Comparison of ENCODE assay signal across 8 mouse cellular contexts in the genomic region with DNA sequence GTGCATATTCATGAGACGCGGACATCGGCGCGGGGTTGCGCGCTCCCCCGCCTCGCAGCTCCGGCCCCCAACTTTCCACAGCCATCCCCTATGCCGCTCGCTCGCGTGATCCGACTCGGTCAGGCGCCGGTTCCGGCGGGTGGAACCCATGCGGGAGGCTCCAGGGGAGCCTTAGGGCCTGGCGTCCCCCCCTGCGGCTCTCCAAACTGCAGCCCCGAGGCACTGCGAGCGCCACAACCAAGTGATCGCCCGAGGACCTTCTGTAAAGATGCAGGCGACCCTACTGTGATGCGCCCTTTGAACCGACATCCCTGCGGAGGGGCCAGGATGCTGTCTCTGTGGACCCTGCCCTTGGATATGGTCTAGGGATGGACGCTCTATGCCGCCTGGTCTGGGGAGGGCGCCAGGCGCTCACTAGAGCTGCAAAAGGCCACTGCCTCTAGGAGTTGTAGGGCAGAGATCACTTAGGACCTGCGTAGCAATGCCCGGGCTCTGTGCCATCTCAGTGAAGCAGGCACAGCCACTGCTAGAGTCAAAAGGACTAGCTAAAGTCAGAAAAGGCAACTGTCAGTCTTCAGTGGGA. TPM values are rescaled to one million over a fixed set of nuclear protein-coding genes. Genes with fewer than 3 reads are reported as not detected.
DNase-seq lines count a peak whose midpoint lies in the region; ATAC-seq and TF ChIP-seq lines count a peak whose summit lies in the region.

No protein-coding gene starts in this region.

- peak; percentile 76 for ATAC-seq in cerebellum, adult (ENCODE audit: insufficient number of reproducible peaks, low FRiP score, low TSS enrichment)
- ATAC-seq in forebrain, embryonic 15.5 days (replicated peaks): peak; percentile 65
- ATAC-seq in lung, postnatal 0 days: peak; percentile 21; the same call in 1 of the 2 replicates
- ATAC-seq in monocyte, adult 5-6 weeks (replicated peaks; ENCODE audit: insufficient number of reproducible peaks, low FRiP score, low TSS enrichment, poor library complexity, severe bottlenecking): no peak

- H3K4me2 ChIP-seq in forebrain, embryonic 15.5 days (replicated peaks): peak overlapping the region; percentile 76
- H3K4me2 ChIP-seq in lung, postnatal 0 days (replicated peaks; ENCODE audit: low read depth, low read length): peak overlapping the region; percentile 83

- H3K9ac ChIP-seq in forebrain, embryonic 15.5 days (replicated peaks): peak overlapping the region; percentile 80
- no peak overlapping the region for H3K9ac ChIP-seq in lung, postnatal 0 days (replicated peaks; ENCODE audit: low read depth)

- peaks cover 29% of the 10 kb centered on the region for H3K4me1 ChIP-seq in forebrain, embryonic 15.5 days
- H3K4me1 ChIP-seq in kidney, adult 2 months (ENCODE audit: control insufficient read depth, insufficient read depth, low read length): no peaks in the 10 kb centered on the region
- peaks cover 5% of the 10 kb centered on the region; the same call in 1 of the 2 replicates for H3K4me1 ChIP-seq in lung, postnatal 0 days (ENCODE audit: insufficient read depth, low read depth, low read length)
- H3K4me1 ChIP-seq in testis, adult 2 months (ENCODE audit: control insufficient read depth, insufficient read depth, low read length): peaks cover 8% of the 10 kb centered on the region

- H3K9me3 ChIP-seq in forebrain, embryonic 15.5 days: peaks cover 4% of the 10 kb centered on the region; the same call in 1 of the 2 replicates
- no peaks in the 10 kb centered on the region for H3K9me3 ChIP-seq in lung, postnatal 0 days (ENCODE audit: low read length)

- H3K36me3 ChIP-seq in forebrain, embryonic 15.5 days: no peaks in the 10 kb centered on the region
- H3K36me3 ChIP-seq in kidney, adult 2 months (ENCODE audit: control insufficient read depth, insufficient read depth, low read length): no peaks in the 10 kb centered on the region
- no peaks in the 10 kb centered on the region for H3K36me3 ChIP-seq in lung, postnatal 0 days (ENCODE audit: insufficient read depth, low read length)
- H3K36me3 ChIP-seq in testis, adult 2 months (ENCODE audit: control insufficient read depth, insufficient read depth, low read length): no peaks in the 10 kb centered on the region

- no peak for DNase-seq in layer of hippocampus, adult 2 months (ENCODE audit: low spot score in 2 of 2)
- DNase-seq in layer of hippocampus, adult 11-12 months (ENCODE audit: low spot score): no peak
- peak; percentile 88 for DNase-seq in kidney, adult 2 months
- no peak for DNase-seq in lung, postnatal 0 days (ENCODE audit: low spot score)

- peaks cover 9% of the 10 kb centered on the region; the same call in 1 of the 2 replicates for H3K27me3 ChIP-seq in forebrain, embryonic 15.5 days
- no peaks in the 10 kb centered on the region for H3K27me3 ChIP-seq in kidney, adult 2 months (replicated peaks; ENCODE audit: control insufficient read depth, insufficient read depth, low read length)
- peaks cover 25% of the 10 kb centered on the region for H3K27me3 ChIP-seq in lung, postnatal 0 days (replicated peaks; ENCODE audit: insufficient read depth, low read length)
- H3K27me3 ChIP-seq in testis, adult 2 months (ENCODE audit: control insufficient read depth, insufficient read depth, low read length): no peaks in the 10 kb centered on the region

- under 1% methylated on average over 38 of the region's 38 CpGs for WGBS in forebrain, embryonic 15.5 days
- WGBS in kidney, adult 2 months: 3% methylated on average over 38 of the region's 38 CpGs
- 2% methylated on average over 38 of the region's 38 CpGs for WGBS in lung, postnatal 0 days

- no peak for TF ChIP-seq EP300 in lung, postnatal 0 days (IDR thresholded peaks at IDR 0.05)

- TF ChIP-seq CTCF in layer of hippocampus, adult 2 months (conservative IDR thresholded peaks at IDR 0.05): peak; percentile 39
- peak; percentile 38; the same call in 1 of the 2 replicates for TF ChIP-seq CTCF in kidney, adult 2 months (conservative IDR thresholded peaks at IDR 0.05; ENCODE audit: insufficient read depth, insufficient read length, low read depth, low read length)
- TF ChIP-seq CTCF in lung, postnatal 0 days (IDR thresholded peaks at IDR 0.05): no peak
- peak; percentile 7; the same call in 1 of the 2 replicates for TF ChIP-seq CTCF in testis, adult 2 months (IDR thresholded peaks at IDR 0.05; ENCODE audit: control insufficient read depth, insufficient read depth, insufficient replicate concordance, low read depth, low read length)

- H3K4me3 ChIP-seq in layer of hippocampus, adult 2 months: peak overlapping the region; percentile 72
- peak overlapping the region; percentile 65 for H3K4me3 ChIP-seq in forebrain, embryonic 15.5 days
- H3K4me3 ChIP-seq in kidney, adult 2 months (ENCODE audit: insufficient read depth, low read depth, low read length): peak overlapping the region; percentile 32; the same call in 1 of the 2 replicates
- peak overlapping the region; percentile 42 for H3K4me3 ChIP-seq in lung, postnatal 0 days (ENCODE audit: low read depth, low read length)
- peak overlapping the region; percentile 74 for H3K4me3 ChIP-seq in testis, adult 2 months (ENCODE audit: control insufficient read depth, low read depth, low read length)

- no peak for TF ChIP-seq POLR2A in kidney, adult 2 months (IDR thresholded peaks at IDR 0.05; ENCODE audit: low read depth, low read length)
- TF ChIP-seq POLR2A in testis, adult 2 months (IDR thresholded peaks at IDR 0.05; ENCODE audit: control insufficient read depth, low read depth, low read length): no peak

- peak overlapping the region; percentile 93 for H3K27ac ChIP-seq in layer of hippocampus, adult 2 months
- H3K27ac ChIP-seq in forebrain, embryonic 15.5 days (replicated peaks): peak overlapping the region; percentile 81
- no peak overlapping the region for H3K27ac ChIP-seq in kidney, adult 2 months (ENCODE audit: insufficient read depth, low read depth, low read length)
- H3K27ac ChIP-seq in lung, postnatal 0 days (ENCODE audit: low read length): no peak overlapping the region
- H3K27ac ChIP-seq in testis, adult 2 months (ENCODE audit: control insufficient read depth, insufficient read depth, low read depth, low read length): no peak overlapping the region

RNA-seq across cellular contexts. Expression of gene Clstn2, which starts 0.4 kb away (rescaled TPM):
- total RNA-seq in layer of hippocampus, adult 2 months (2021): 100 to 1,000 TPM; 148 to 162 TPM
- 15.1 and 19.1 TPM in 2 replicates for polyA plus RNA-seq in forebrain, embryonic 15.5 days (2015; fragmentation: Nextera tagmentation; extraction: Ambion mirVana)
- polyA plus RNA-seq in kidney, adult 2 months (2012; rRNA removed): 1.7 and 1.9 TPM in 2 replicates
- 2.8 and 3.3 TPM in 2 replicates for polyA plus RNA-seq in lung, postnatal 0 days (2015; fragmentation: Nextera tagmentation; extraction: Ambion mirVana)
- polyA plus RNA-seq in testis, adult 2 months (2012; rRNA removed): 0.43 and 0.57 TPM in 2 replicates
- total RNA-seq in monocyte, adult 5-6 weeks (2017): not detected in 3 replicates

Comparison
In these comparisons a context has a peak if more than half of its experiments do, and no peak if none do; other contexts are left out.
1. H3K27ac ChIP-seq: peak in layer of hippocampus, adult 2 months (single experiment) and forebrain, embryonic 15.5 days (single experiment); none in kidney, adult 2 months (single experiment), lung, postnatal 0 days (single experiment) and testis, adult 2 months (single experiment).
2. Peak in every context shown above with its lines, with median percentiles within 50 percentile points of each other: H3K4me3 ChIP-seq.